Mouse (Mus musculus): ENCODE results near the gene Mast3.

Mast3 gene

GRCm38 (mm10) chr8:70746676-70747075, 58.2 kb downstream of the Mast3 start:
- no peak for DNase-seq (ENCODE audit: low spot score in 2 of 2)

- DNase-seq (ENCODE audit: low spot score in 2 of 2), result no peak
Measured at GRCm38 (mm10) chr8:70745691-70746220, 59.1 kb downstream of the Mast3 start.

GRCm38 (mm10) chr8:70744806-70745205, 60.0 kb downstream of the Mast3 start:
- no peak for DNase-seq (ENCODE audit: low spot score in 2 of 2)

GRCm38 (mm10) chr8:70743656-70744590, 60.9 kb downstream of the Mast3 start:
- DNase-seq (ENCODE audit: low spot score in 2 of 2), result no peak

- DNase-seq (ENCODE audit: low spot score in 2 of 2), result no peak
Measured at GRCm38 (mm10) chr8:70742981-70743655, 61.7 kb downstream of the Mast3 start.

- DNase-seq (ENCODE audit: low spot score in 2 of 2), result no peak
Measured at GRCm38 (mm10) chr8:70742176-70742575, 62.7 kb downstream of the Mast3 start.

- no peak for DNase-seq (ENCODE audit: low spot score in 2 of 2)
Measured at GRCm38 (mm10) chr8:70741661-70742060, 63.2 kb downstream of the Mast3 start.

GRCm38 (mm10) chr8:70738211-70738610, 66.6 kb downstream of the Mast3 start:
- DNase-seq (ENCODE audit: low spot score in 2 of 2), result no peak

- DNase-seq (ENCODE audit: low spot score in 2 of 2), result no peak
Measured at GRCm38 (mm10) chr8:70737705-70738104, 67.1 kb downstream of the Mast3 start.

- no peak for DNase-seq (ENCODE audit: low spot score in 2 of 2)
Measured at GRCm38 (mm10) chr8:70730956-70731355, 73.9 kb downstream of the Mast3 start.

- DNase-seq (ENCODE audit: low spot score in 2 of 2), result no peak
Measured at GRCm38 (mm10) chr8:70729808-70730475, 74.9 kb downstream of the Mast3 start.

All from urinary bladder, postnatal 36 days (tissue).